Mouse (Mus musculus) midbrain, embryonic 10.5 days (tissue): Measurements from ENCODE around the gene Hnrnpr. TPM values are rescaled to one million over a fixed set of nuclear protein-coding genes. Genes with fewer than 3 reads are reported as not detected.

Source experiments
- DNase-seq: peaks from one replicate; pipeline ENCODE4 v3.0.0-alpha.2; 2017; ENCODE audit warnings: low spot score
- H3K27ac ChIP-seq: fragments of 300-500 bp; sonication (generic); replicated peaks from 2 replicates; pipeline ENCODE4 v1.5.1; 2016; ENCODE audit warnings: mild to moderate bottlenecking
- H3K27me3 ChIP-seq: fragments of 300-500 bp; sonication (generic); 2 replicates; pipeline ENCODE4 v1.6.1; 2016; ENCODE audit warnings: low read depth, mild to moderate bottlenecking; ENCODE audit not compliant: poor library complexity, severe bottlenecking
- H3K36me3 ChIP-seq: fragments of 300-500 bp; sonication (generic); 2 replicates; pipeline ENCODE4 v1.6.1; 2016; ENCODE audit warnings: mild to moderate bottlenecking, moderate library complexity
- H3K4me1 ChIP-seq: fragments of 300-500 bp; sonication (generic); 2 replicates; pipeline ENCODE4 v1.6.1; 2016
- H3K4me3 ChIP-seq: fragments of 300-500 bp; sonication (generic); 2 replicates; pipeline ENCODE4 v1.5.1; 2016; ENCODE audit warnings: mild to moderate bottlenecking, moderate library complexity
- H3K9me3 ChIP-seq: fragments of 300-500 bp; sonication (generic); replicated peaks from 2 replicates; pipeline ENCODE4 v1.6.1; 2016; ENCODE audit warnings: mild to moderate bottlenecking
- WGBS: fragments of 180-500 bp; shearing (Covaris S2); methylation state at CpG from one replicate; pipeline ENCODE4 v1.1.7; 2016; 5-methylcytosine and 5-hydroxymethylcytosine counted together
- polyA plus RNA-seq: library from polyadenylated mRNA; unstranded; fragments of >200 nt; fragmentation: Nextera tagmentation; extraction: Ambion mirVana; gene quantifications from 2 replicates; pipeline ENCODE4 v1.2.1, GENCODE M21; 2016

Gene Hnrnpr
- 229 and 258 TPM in 2 replicates for polyA plus RNA-seq

- Histone ChIP-seq H3K27ac (peak within 1 kb of the TSS; percentile 100), H3K9me3 (no peaks in the 10 kb centered on the region), H3K4me3 (peak within 1 kb of the TSS; percentile 100), H3K27me3 (no peaks in the 10 kb centered on the region), H3K4me1 (peaks cover 47% of the 10 kb centered on the region), H3K36me3 (no peaks in the 10 kb centered on the region)
- DNase-seq = peak; percentile 100
- under 1% methylated on average over 65 of the region's 65 CpGs for WGBS
Observed at GRCm38 (mm10) chr4:136310229-136311041, at the start of gene Hnrnpr. Gene Hnrnpr, plus strand, starts transcription at chr4:136310942.

GRCm38 (mm10) chr4:136261912-136262311 is 48.8 kb upstream of the Hnrnpr start:
- 87% methylated on average over 10 of the region's 10 CpGs for WGBS
- Histone ChIP-seq H3K4me3 (no peak overlapping the region), H3K36me3 (no peaks in the 10 kb centered on the region), H3K9me3 (no peaks in the 10 kb centered on the region), H3K4me1 (peaks cover 18% of the 10 kb centered on the region), H3K27me3 (peaks cover 8% of the 10 kb centered on the region; the same call in 1 of the 2 replicates), H3K27ac (no peak overlapping the region)
- no peak for DNase-seq

DNA sequence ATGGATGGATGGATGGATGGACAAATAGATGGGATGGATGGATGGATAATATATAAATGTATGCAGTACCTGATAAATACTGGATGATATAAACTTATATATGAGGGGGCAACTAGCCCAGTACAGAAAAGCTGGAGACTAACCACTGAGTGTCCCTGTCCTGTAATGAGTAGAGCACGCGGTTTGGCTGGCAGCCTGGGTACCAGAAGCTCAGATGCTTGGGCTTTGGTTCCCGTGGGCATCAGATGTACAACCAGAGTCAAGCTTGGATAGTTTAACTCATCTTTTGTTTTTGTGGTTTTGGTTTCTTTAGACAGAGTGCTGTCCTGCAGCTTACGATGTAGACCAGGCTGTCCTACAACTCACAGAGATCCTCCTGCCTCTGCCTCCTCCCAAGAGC is 47.2 kb upstream of the Hnrnpr start:
- no peak overlapping the region for H3K4me3 ChIP-seq
- peaks cover 13% of the 10 kb centered on the region for H3K4me1 ChIP-seq
- H3K36me3 ChIP-seq = no peaks in the 10 kb centered on the region
- DNase-seq = no peak
- no peaks in the 10 kb centered on the region for H3K9me3 ChIP-seq
- H3K27me3 ChIP-seq = peaks cover 8% of the 10 kb centered on the region; the same call in 1 of the 2 replicates
- H3K27ac ChIP-seq = no peak overlapping the region
- WGBS = 97% methylated on average over 4 of the region's 4 CpGs

DNA sequence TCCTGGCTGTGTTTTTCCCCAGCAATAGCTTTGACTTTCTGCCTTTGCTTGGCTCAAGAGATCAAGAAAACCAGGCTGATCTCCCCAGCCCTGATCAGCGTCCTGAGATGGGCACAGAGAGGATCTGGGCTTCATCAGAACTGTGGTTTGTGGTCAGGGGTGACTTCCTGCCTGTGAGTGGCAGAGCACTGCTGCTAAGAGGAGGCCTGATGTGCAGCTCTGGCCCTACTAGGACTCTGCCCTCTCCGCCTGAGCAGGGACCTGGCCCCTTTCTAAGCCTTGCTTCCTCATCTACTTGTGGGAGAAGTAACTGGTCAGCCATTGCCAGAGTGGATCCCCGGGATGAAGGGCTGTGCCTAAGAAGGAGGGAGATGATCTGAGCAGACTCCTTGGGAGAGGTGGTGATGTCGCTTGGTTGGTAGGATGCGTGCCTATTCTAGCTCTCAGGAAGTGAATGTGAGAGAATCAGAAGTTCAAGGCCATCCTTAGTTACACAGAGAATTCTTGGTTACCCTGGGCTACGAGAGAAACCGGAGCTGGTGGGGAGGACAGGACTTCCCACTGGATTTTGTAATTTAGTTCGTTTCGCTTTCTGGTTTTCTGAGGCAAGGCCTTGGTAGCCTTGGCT is 43.9 kb upstream of the Hnrnpr start:
- H3K27ac ChIP-seq = no peak overlapping the region
- H3K4me3 ChIP-seq = no peak overlapping the region
- H3K27me3 ChIP-seq = peaks cover 4% of the 10 kb centered on the region; the same call in 1 of the 2 replicates
- WGBS = 84% methylated on average over 9 of the region's 9 CpGs
- no peak for DNase-seq
- H3K4me1 ChIP-seq = 0 out of 2 replicates have a peak, but pooled peaks cover 3% of the 10 kb centered on the region
- no peaks in the 10 kb centered on the region for H3K9me3 ChIP-seq
- no peaks in the 10 kb centered on the region for H3K36me3 ChIP-seq

DNA sequence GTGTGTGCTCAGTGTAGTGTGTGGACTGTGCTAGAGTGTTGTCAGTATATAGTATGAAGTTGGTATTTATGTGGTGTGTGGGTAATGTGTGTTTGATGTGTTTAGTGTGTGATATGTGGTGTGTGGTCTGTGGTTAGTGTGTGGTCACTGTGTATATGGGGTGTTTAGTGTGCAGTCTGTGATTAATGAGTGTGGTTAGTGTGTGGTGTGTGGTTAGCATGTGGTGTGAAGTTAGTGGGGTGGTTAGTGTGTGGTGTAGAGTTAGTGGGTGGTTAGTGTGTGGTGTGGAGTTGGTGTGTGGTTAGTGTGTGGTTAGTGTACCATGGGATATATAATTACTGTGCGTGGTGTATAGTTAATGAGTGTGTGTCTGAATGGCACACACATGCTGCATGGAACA is 41.8 kb upstream of the Hnrnpr start:
- Histone ChIP-seq H3K9me3 (peaks cover 18% of the 10 kb centered on the region), H3K4me3 (no peak overlapping the region), H3K4me1 (0 out of 2 replicates have a peak, but pooled peaks cover 3% of the 10 kb centered on the region), H3K27me3 (peaks cover 4% of the 10 kb centered on the region; the same call in 1 of the 2 replicates), H3K27ac (no peak overlapping the region), H3K36me3 (no peaks in the 10 kb centered on the region)
- WGBS = 96% methylated on average over 1 of the region's 1 CpGs
- DNase-seq = no peak

DNA sequence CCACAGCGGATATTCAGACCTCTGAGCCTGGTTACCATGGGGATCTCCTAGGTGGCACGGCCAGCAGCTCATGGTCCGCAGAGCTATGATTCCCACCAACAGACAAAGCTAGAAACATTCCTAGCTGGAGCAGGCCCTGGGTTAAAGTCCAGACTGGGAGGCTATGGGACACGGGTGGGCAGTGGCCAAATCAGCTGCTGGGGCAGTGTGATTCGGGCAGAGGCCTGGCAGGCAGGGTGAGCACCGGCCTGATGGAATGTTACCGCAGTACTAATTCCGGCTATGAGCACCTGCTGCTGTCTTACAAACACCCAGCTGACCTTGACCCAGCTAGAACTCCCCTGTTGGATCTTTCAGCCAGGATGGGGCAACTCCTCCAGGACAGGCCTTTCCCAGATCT is 40.1 kb upstream of the Hnrnpr start:
- no peaks in the 10 kb centered on the region for H3K36me3 ChIP-seq
- 0 out of 2 replicates have a peak, but pooled peaks cover 3% of the 10 kb centered on the region for H3K4me1 ChIP-seq
- DNase-seq = no peak
- no peak overlapping the region for H3K27ac ChIP-seq
- H3K27me3 ChIP-seq = no peaks in the 10 kb centered on the region
- H3K4me3 ChIP-seq = no peak overlapping the region
- WGBS = 86% methylated on average over 8 of the region's 8 CpGs
- peaks cover 18% of the 10 kb centered on the region for H3K9me3 ChIP-seq

GRCm38 (mm10) chr4:136281097-136281496 is 29.6 kb upstream of the Hnrnpr start:
- H3K4me1 ChIP-seq = peaks cover 41% of the 10 kb centered on the region
- DNase-seq = no peak
- H3K36me3 ChIP-seq = no peaks in the 10 kb centered on the region
- H3K4me3 ChIP-seq = no peak overlapping the region
- 86% methylated on average over 8 of the region's 8 CpGs for WGBS
- H3K27ac ChIP-seq = peak overlapping the region; percentile 69; the same call in 1 of the 2 replicates
- H3K9me3 ChIP-seq = no peaks in the 10 kb centered on the region
- peaks cover 9% of the 10 kb centered on the region; the same call in 1 of the 2 replicates for H3K27me3 ChIP-seq

GRCm38 (mm10) chr4:136281611-136282010 is 29.1 kb upstream of the Hnrnpr start:
- Histone ChIP-seq H3K4me1 (peaks cover 46% of the 10 kb centered on the region), H3K27me3 (peaks cover 9% of the 10 kb centered on the region; the same call in 1 of the 2 replicates), H3K36me3 (no peaks in the 10 kb centered on the region), H3K27ac (peak overlapping the region; percentile 69), H3K9me3 (no peaks in the 10 kb centered on the region), H3K4me3 (no peak overlapping the region)
- DNase-seq = no peak
- WGBS = 52% methylated on average over 9 of the region's 9 CpGs

DNA sequence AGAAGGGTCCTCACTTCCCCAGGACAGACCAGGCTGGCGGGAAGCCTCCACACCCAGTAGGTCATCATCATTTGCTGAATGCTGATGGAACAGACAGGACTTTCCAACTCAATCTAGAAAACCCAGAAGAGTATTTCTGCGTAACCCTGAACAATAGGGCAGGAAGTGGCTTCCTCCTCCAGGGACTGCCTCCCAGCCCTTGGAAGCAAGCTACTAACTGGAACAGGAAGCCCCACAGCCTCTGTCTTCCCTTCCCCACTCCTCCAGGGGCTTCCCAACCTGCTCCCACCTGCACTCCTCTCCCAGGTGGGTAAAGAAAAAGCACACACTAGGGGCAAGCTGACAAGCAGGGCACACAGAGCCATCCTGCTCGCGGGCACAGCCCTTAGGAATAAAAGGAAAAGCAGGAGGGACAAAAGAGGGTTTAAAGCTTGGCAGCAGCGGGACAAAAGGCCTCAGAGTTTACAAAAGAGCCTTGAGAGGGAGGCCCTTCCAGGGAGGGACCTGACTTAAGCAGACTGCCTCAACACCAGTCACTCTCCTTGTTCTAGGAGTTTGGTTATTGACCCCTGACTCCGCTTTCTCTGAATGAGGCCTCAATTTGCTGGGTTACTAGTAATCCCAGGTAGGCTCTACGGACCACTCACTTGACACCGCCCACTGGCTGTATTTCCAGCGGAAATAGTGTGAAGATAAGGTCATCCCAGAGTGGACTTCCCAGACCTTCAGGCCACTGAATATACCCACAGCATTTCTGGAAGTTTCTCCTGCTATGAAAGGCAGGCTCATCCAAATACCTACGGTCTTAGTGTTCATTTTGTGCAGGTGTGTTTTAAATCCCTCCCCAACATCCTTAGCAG is 27.9 kb upstream of the Hnrnpr start:
- Histone ChIP-seq H3K36me3 (peaks cover 7% of the 10 kb centered on the region), H3K4me1 (peaks cover 56% of the 10 kb centered on the region), H3K4me3 (peak overlapping the region; percentile 38), H3K9me3 (peaks cover under 1% of the 10 kb centered on the region; the same call in 1 of the 2 replicates), H3K27ac (peak overlapping the region; percentile 92), H3K27me3 (peaks cover 9% of the 10 kb centered on the region; the same call in 1 of the 2 replicates)
- peak; percentile 78 for DNase-seq
- WGBS = 12% methylated on average over 10 of the region's 10 CpGs

GRCm38 (mm10) chr4:136283783-136284182 is 27.0 kb upstream of the Hnrnpr start:
- Histone ChIP-seq H3K27me3 (peaks cover 16% of the 10 kb centered on the region), H3K9me3 (peaks cover 10% of the 10 kb centered on the region), H3K4me3 (no peak overlapping the region), H3K27ac (peak overlapping the region; percentile 92), H3K36me3 (peaks cover 17% of the 10 kb centered on the region), H3K4me1 (peaks cover 56% of the 10 kb centered on the region)
- peak; percentile 29 for DNase-seq
- 16% methylated on average over 2 of the region's 2 CpGs for WGBS

DNA sequence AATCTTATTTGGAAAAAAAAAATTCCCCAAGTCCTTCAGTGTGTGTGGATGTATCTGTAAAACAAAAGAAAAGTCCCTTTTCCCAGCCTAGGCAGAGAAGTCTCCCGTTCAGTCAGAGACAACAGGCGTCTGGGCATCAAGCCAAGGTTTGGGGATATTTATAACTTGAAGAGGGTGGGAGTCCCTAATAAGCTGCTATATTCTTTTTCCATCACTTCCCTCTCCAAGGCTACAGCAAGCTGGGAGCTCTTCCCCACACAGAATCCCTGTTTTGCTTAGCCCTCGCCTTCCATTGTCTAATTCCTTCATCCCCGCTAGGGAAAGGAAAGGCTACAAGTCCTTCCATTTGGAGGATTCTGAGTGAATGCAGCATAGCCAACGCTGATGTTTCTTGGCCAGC is 26.3 kb upstream of the Hnrnpr start, which contains the start of gene Zfp46:
Zfp46 (plus strand) TSS at position 229 of the 400 bp plus-strand sequence.
- Histone ChIP-seq H3K4me1 (peaks cover 56% of the 10 kb centered on the region), H3K9me3 (peaks cover 13% of the 10 kb centered on the region), H3K27ac (peak within 1 kb of the TSS; percentile 93), H3K4me3 (peak within 1 kb of the TSS; percentile 78), H3K36me3 (peaks cover 23% of the 10 kb centered on the region), H3K27me3 (peaks cover 23% of the 10 kb centered on the region)
- WGBS = 44% methylated on average over 5 of the region's 5 CpGs
- DNase-seq = no peak

DNA sequence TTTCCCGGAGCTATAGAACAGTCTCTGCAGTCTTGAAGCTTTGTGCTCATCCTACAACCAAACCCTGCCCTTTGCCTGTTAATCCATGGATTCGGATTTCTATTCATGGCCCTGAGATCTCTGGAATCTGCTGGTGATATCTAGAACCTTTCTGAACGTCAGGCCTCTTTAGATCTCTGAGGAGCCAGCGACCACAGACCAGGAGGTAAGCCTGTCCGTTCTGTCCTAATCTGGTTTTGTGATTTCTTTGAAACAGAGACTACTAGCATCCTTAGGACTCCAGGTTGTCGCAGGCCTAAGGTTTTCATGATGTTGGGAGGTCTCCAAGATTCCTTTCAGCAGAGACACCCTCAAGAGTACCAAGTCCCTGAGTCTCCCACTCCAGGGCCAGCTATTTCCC is 25.9 kb upstream of the Hnrnpr start:
- Histone ChIP-seq H3K4me1 (peaks cover 61% of the 10 kb centered on the region), H3K9me3 (peaks cover 13% of the 10 kb centered on the region), H3K27me3 (peaks cover 27% of the 10 kb centered on the region), H3K36me3 (peaks cover 28% of the 10 kb centered on the region), H3K27ac (peak overlapping the region; percentile 93), H3K4me3 (peak overlapping the region; percentile 78)
- peak; percentile 20 for DNase-seq
- WGBS = 38% methylated on average over 6 of the region's 6 CpGs
